Mouse (Mus musculus) kidney, postnatal 36 days (tissue): ENCODE measurements at regions not wholly inside any gene's neighbourhood (a gene's known extent, or its start where the extent isn't known, plus 50 kb on each side); places are given as distances from the start of the nearest gene placed in this dataset.

Experiments used
- DNase-seq, 2 experiments: peaks; one replicate each; pipeline ENCODE4 v3.0.0; 2021 to 2022; ENCODE audit warnings: mixed read lengths in 2 of 2

GRCm38 (mm10) chr11:43370025-43370424 lies 56.0 kb downstream of the Pttg1 start:
- DNase-seq = no peak

- DNase-seq = no peak
These were observed 57.7 kb downstream of the Pttg1 start for GRCm38 (mm10) chr11:43368346-43368745.

- no peak for DNase-seq
These were observed 64.2 kb downstream of the Pttg1 start for GRCm38 (mm10) chr11:43361858-43362257.

- no peak for DNase-seq
These were observed 67.4 kb downstream of the Pttg1 start for GRCm38 (mm10) chr11:43358390-43359291.

- no peak for DNase-seq
These were observed 72.4 kb downstream of the Pttg1 start for GRCm38 (mm10) chr11:43353602-43354001.

- DNase-seq = no peak
These were observed 73.0 kb downstream of the Pttg1 start for GRCm38 (mm10) chr11:43353030-43353429.

GRCm38 (mm10) chr11:43351818-43352217 lies 74.2 kb downstream of the Pttg1 start:
- DNase-seq = no peak

- no peak for DNase-seq
These were observed 74.7 kb downstream of the Pttg1 start for GRCm38 (mm10) chr11:43351348-43351747.

GRCm38 (mm10) chr11:43350242-43350641 lies 75.8 kb downstream of the Pttg1 start:
- no peak for DNase-seq

- DNase-seq = peak; percentile 2 to 7
These were observed 76.5 kb downstream of the Pttg1 start for GRCm38 (mm10) chr11:43349564-43349963.

- peak; percentile 70 to 89 for DNase-seq
These were observed 77.5 kb downstream of the Pttg1 start for GRCm38 (mm10) chr11:43348571-43348970.

- no peak for DNase-seq
These were observed 79.6 kb downstream of the Pttg1 start for GRCm38 (mm10) chr11:43346489-43346888.

- DNase-seq = no peak
These were observed 81.1 kb downstream of the Pttg1 start for GRCm38 (mm10) chr11:43344767-43345561.

GRCm38 (mm10) chr11:43343574-43343973 lies 82.5 kb downstream of the Pttg1 start:
- DNase-seq = no peak

- DNase-seq = no peak
These were observed 87.6 kb downstream of the Pttg1 start for GRCm38 (mm10) chr11:43338377-43338993.

- DNase-seq = no peak
These were observed 90.3 kb downstream of the Pttg1 start for GRCm38 (mm10) chr11:43335668-43336265.

GRCm38 (mm10) chr11:43333547-43333946 lies 92.5 kb downstream of the Pttg1 start:
- no peak for DNase-seq

- no peak for DNase-seq
These were observed 112.1 kb downstream of the Pttg1 start for GRCm38 (mm10) chr11:43313996-43314395.
